Mouse (Mus musculus) liver, adult (tissue): ENCODE data around the gene Ogfrl1.

Experiments
- GATA4 ChIP-seq: IDR thresholded peaks from 2 replicates; pipeline ENCODE4 v1.6.1; 2014; ENCODE audit warnings: mild to moderate bottlenecking, low read length; ENCODE audit not compliant: insufficient replicate concordance

Gene Ogfrl1

GRCm38 (mm10) chr1:23397623-23398022 is at the start of gene Ogfrl1:
Gene Ogfrl1 (minus strand): TSS chr1:23397772.
- no peak for TF ChIP-seq GATA4

- TF ChIP-seq GATA4: no peak
Observed at GRCm38 (mm10) chr1:23445736-23446424, 48.3 kb upstream of the Ogfrl1 start.

- no peak for TF ChIP-seq GATA4
Observed at GRCm38 (mm10) chr1:23433612-23434011, 36.0 kb upstream of the Ogfrl1 start.

- no peak for TF ChIP-seq GATA4
Observed at GRCm38 (mm10) chr1:23426447-23426846, 28.9 kb upstream of the Ogfrl1 start.

- TF ChIP-seq GATA4: no peak
Observed at GRCm38 (mm10) chr1:23418941-23419340, 21.4 kb upstream of the Ogfrl1 start.

- TF ChIP-seq GATA4: no peak
Observed at GRCm38 (mm10) chr1:23418059-23418458, 20.5 kb upstream of the Ogfrl1 start.

- TF ChIP-seq GATA4: no peak
Observed at GRCm38 (mm10) chr1:23417562-23417961, 20.0 kb upstream of the Ogfrl1 start.

- no peak for TF ChIP-seq GATA4
Observed at GRCm38 (mm10) chr1:23411533-23411932, 14.0 kb upstream of the Ogfrl1 start.

- TF ChIP-seq GATA4: no peak
Observed at GRCm38 (mm10) chr1:23409960-23410359, 12.4 kb upstream of the Ogfrl1 start.

GRCm38 (mm10) chr1:23402401-23402800 is 4.8 kb upstream of the Ogfrl1 start:
- no peak for TF ChIP-seq GATA4

- no peak for TF ChIP-seq GATA4
Observed at GRCm38 (mm10) chr1:23399552-23399951, 2.0 kb upstream of the Ogfrl1 start.

GRCm38 (mm10) chr1:23391744-23392143 is 5.8 kb downstream of the Ogfrl1 start:
- no peak for TF ChIP-seq GATA4

GRCm38 (mm10) chr1:23384326-23384725 is 13.2 kb downstream of the Ogfrl1 start:
- no peak for TF ChIP-seq GATA4

- TF ChIP-seq GATA4: peak; percentile 84; the same call in 1 of the 2 replicates
Observed at GRCm38 (mm10) chr1:23382806-23383653, 14.5 kb downstream of the Ogfrl1 start.

GRCm38 (mm10) chr1:23382461-23382805 is 15.1 kb downstream of the Ogfrl1 start:
- TF ChIP-seq GATA4: no peak

- TF ChIP-seq GATA4: no peak
Observed at GRCm38 (mm10) chr1:23382037-23382436, 15.5 kb downstream of the Ogfrl1 start.
